Mouse (Mus musculus) liver, embryonic 13.5 days (tissue): ENCODE measurements around the gene Fmo2. TPM values are rescaled to one million over a fixed set of nuclear protein-coding genes. Genes with fewer than 3 reads are reported as not detected.

Experiments
- ATAC-seq: fragments of 200-750 bp; cut with Nextera tagmentation; 2 replicates; pipeline ENCODE4 v1.8.0; 2017; ENCODE audit warnings: low read depth, mild to moderate bottlenecking, moderate number of reproducible peaks, moderate library complexity
- DNase-seq: peaks from one replicate; pipeline ENCODE4 v3.0.0; 2022
- H3K27ac ChIP-seq: fragments of 300-500 bp; sonication (generic); 2 replicates; pipeline ENCODE4 v1.5.1; 2015; ENCODE audit warnings: moderate library complexity, mild to moderate bottlenecking, inconsistent platforms
- H3K27me3 ChIP-seq: fragments of 300-500 bp; sonication (generic); 2 replicates; pipeline ENCODE4 v1.6.1; 2015; ENCODE audit warnings: mild to moderate bottlenecking, inconsistent platforms
- H3K36me3 ChIP-seq: fragments of 300-500 bp; sonication (generic); 2 replicates; pipeline ENCODE4 v1.6.1; 2015; ENCODE audit warnings: mild to moderate bottlenecking, inconsistent platforms
- H3K4me1 ChIP-seq: fragments of 300-500 bp; sonication (generic); replicated peaks from 2 replicates; pipeline ENCODE4 v1.6.1; 2015; ENCODE audit warnings: inconsistent platforms
- H3K4me2 ChIP-seq: fragments of 300-500 bp; sonication (generic); 2 replicates; pipeline ENCODE4 v1.6.1; 2015; ENCODE audit warnings: inconsistent platforms, mild to moderate bottlenecking, moderate library complexity
- H3K4me3 ChIP-seq: fragments of 300-500 bp; sonication (generic); replicated peaks from 2 replicates; pipeline ENCODE4 v1.5.1; 2015; ENCODE audit warnings: mild to moderate bottlenecking, inconsistent platforms
- H3K9ac ChIP-seq: fragments of 300-500 bp; sonication (generic); 2 replicates; pipeline ENCODE4 v1.6.1; 2015; ENCODE audit warnings: mild to moderate bottlenecking, inconsistent platforms
- H3K9me3 ChIP-seq: fragments of 300-500 bp; sonication (generic); replicated peaks from 2 replicates; pipeline ENCODE4 v1.6.1; 2016; ENCODE audit warnings: inconsistent platforms
- WGBS: fragments of 180-500 bp; shearing (Covaris S2); methylation state at CpG from one replicate; pipeline ENCODE4 v1.1.7; 2015; ENCODE audit not compliant: insufficient replicate concordance; 5-methylcytosine and 5-hydroxymethylcytosine counted together
- polyA plus RNA-seq: library from polyadenylated mRNA; unstranded; fragments of >200 nt; fragmentation: Nextera tagmentation; extraction: Ambion mirVana; gene quantifications from 2 replicates; pipeline ENCODE4 v1.2.1, GENCODE M21; 2015

Fmo2 gene
- polyA plus RNA-seq, 1 experiment from 2014 or later, result 0.29 TPM

- H3K9ac ChIP-seq, result no peak overlapping the region
- no peaks in the 10 kb centered on the region for H3K36me3 ChIP-seq
- no peaks in the 10 kb centered on the region for H3K27me3 ChIP-seq
- H3K4me3 ChIP-seq, result no peak overlapping the region
- no peak overlapping the region for H3K4me2 ChIP-seq
- ATAC-seq (no peak), DNase-seq (no peak)
- no peak overlapping the region for H3K27ac ChIP-seq
- no peaks in the 10 kb centered on the region for H3K4me1 ChIP-seq
- H3K9me3 ChIP-seq, result no peaks in the 10 kb centered on the region
- WGBS, result 50% methylated on average over 4 of the region's 4 CpGs
Observed at GRCm38 (mm10) chr1:162931310-162931875, 32.9 kb upstream of the Fmo2 start.

DNA sequence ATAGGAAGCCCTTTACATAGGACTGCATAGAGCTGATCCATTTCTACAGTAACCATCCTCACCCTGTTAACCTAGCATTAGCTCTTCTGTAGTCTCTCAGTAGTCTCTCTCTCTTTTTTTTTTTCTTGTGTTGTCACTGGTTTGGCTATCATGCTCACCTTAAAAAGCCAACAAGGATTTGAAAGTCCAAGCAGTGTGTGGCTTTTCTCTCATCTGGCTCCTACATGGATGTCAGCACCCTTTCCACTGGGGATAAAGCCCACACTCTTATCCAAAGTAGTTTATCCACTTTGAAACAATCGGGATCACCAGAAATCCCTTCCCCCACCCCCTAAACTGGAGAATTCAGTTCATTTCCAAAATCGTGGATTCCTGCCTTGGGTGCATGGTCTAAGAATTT lies 32.1 kb upstream of the Fmo2 start:
- no peak overlapping the region for H3K4me2 ChIP-seq
- DNase-seq (no peak), ATAC-seq (no peak)
- H3K9ac ChIP-seq, result no peak overlapping the region
- H3K36me3 ChIP-seq, result no peaks in the 10 kb centered on the region
- H3K9me3 ChIP-seq, result no peaks in the 10 kb centered on the region
- H3K4me1 ChIP-seq, result no peaks in the 10 kb centered on the region
- 42% methylated on average over 2 of the region's 2 CpGs for WGBS
- H3K27me3 ChIP-seq, result no peaks in the 10 kb centered on the region
- no peak overlapping the region for H3K27ac ChIP-seq
- no peak overlapping the region for H3K4me3 ChIP-seq

- DNase-seq, result no peak
- H3K4me1 ChIP-seq, result no peaks in the 10 kb centered on the region
- H3K9ac ChIP-seq, result no peak overlapping the region
- no peak overlapping the region for H3K4me2 ChIP-seq
- H3K27ac ChIP-seq, result no peak overlapping the region
- no peaks in the 10 kb centered on the region for H3K27me3 ChIP-seq
- no peaks in the 10 kb centered on the region for H3K36me3 ChIP-seq
- 61% methylated on average over 3 of the region's 3 CpGs for WGBS
- H3K4me3 ChIP-seq, result no peak overlapping the region
- no peak for ATAC-seq
- no peaks in the 10 kb centered on the region for H3K9me3 ChIP-seq
Observed at GRCm38 (mm10) chr1:162929146-162929545, 30.6 kb upstream of the Fmo2 start.

DNA sequence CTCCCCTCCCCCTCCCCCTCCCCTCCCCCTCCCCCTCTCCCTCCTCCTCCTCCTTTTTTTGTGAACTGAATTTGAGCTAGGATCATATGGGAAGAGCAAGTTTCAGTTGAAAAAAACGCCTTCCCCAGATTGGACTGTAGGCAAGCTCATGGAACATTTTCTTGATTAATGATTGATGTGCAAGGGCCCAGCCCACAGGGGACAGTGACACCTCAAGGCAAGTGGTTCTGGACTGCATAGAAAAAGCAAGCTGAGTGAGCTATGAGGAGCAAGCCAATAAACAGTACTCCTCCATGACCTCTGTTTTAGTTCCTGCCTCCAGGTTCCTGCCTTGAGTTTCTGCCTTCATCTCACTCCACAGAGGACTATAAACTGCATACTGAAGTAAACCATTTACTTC lies 26.6 kb upstream of the Fmo2 start:
- H3K4me2 ChIP-seq, result no peak overlapping the region
- no peaks in the 10 kb centered on the region for H3K36me3 ChIP-seq
- no peaks in the 10 kb centered on the region for H3K9me3 ChIP-seq
- H3K4me1 ChIP-seq, result no peaks in the 10 kb centered on the region
- H3K27ac ChIP-seq, result no peak overlapping the region
- 17% methylated on average over 1 of the region's 1 CpGs for WGBS
- H3K27me3 ChIP-seq, result no peaks in the 10 kb centered on the region
- no peak overlapping the region for H3K4me3 ChIP-seq
- H3K9ac ChIP-seq, result no peak overlapping the region
- ATAC-seq (no peak), DNase-seq (no peak)

DNA sequence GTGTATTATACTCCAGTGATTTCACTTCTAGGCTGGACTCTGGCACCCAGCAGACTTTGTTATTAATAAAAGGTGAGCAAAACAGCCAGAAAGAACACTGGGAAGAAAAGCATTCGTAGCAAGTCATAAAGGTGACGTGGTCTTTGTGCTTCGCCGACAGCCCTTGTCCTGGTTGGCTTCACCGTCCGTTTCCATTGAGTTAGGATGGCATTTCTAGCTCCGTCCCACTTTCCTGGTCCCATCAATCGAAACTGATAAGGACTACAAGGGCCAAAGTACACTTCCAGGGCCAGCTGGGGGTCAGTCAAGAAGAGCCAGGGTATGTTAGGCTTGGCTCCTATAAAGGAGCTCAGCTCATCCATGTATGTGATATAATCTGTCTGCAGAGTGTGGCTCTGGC lies 18.1 kb upstream of the Fmo2 start:
- DNase-seq, result no peak
- WGBS, result 61% methylated on average over 8 of the region's 8 CpGs
- H3K36me3 ChIP-seq, result no peaks in the 10 kb centered on the region
- no peak for ATAC-seq
- no peaks in the 10 kb centered on the region for H3K4me1 ChIP-seq
- no peaks in the 10 kb centered on the region for H3K9me3 ChIP-seq
- H3K4me2 ChIP-seq, result no peak overlapping the region
- H3K27me3 ChIP-seq, result no peaks in the 10 kb centered on the region
- no peak overlapping the region for H3K27ac ChIP-seq
- no peak overlapping the region for H3K4me3 ChIP-seq
- H3K9ac ChIP-seq, result no peak overlapping the region

GRCm38 (mm10) chr1:162914932-162915556 lies 16.5 kb upstream of the Fmo2 start:
- H3K36me3 ChIP-seq, result no peaks in the 10 kb centered on the region
- H3K9me3 ChIP-seq, result no peaks in the 10 kb centered on the region
- no peak for DNase-seq
- WGBS, result 62% methylated on average over 4 of the region's 4 CpGs
- no peak overlapping the region for H3K27ac ChIP-seq
- H3K4me1 ChIP-seq, result no peaks in the 10 kb centered on the region
- H3K9ac ChIP-seq, result no peak overlapping the region
- ATAC-seq, result no peak
- no peak overlapping the region for H3K4me3 ChIP-seq
- no peaks in the 10 kb centered on the region for H3K27me3 ChIP-seq
- no peak overlapping the region for H3K4me2 ChIP-seq

- Histone ChIP-seq H3K27ac (no peak overlapping the region), H3K36me3 (no peaks in the 10 kb centered on the region), H3K4me2 (no peak overlapping the region), H3K9ac (no peak overlapping the region), H3K4me1 (no peaks in the 10 kb centered on the region), H3K27me3 (no peaks in the 10 kb centered on the region), H3K9me3 (no peaks in the 10 kb centered on the region), H3K4me3 (no peak overlapping the region)
- ATAC-seq, result no peak
- no peak for DNase-seq
Observed at GRCm38 (mm10) chr1:162912085-162912484, 13.6 kb upstream of the Fmo2 start.

GRCm38 (mm10) chr1:162901879-162902278 lies 3.4 kb upstream of the Fmo2 start:
- Histone ChIP-seq H3K9ac (no peak overlapping the region), H3K9me3 (no peaks in the 10 kb centered on the region), H3K36me3 (no peaks in the 10 kb centered on the region), H3K4me3 (no peak overlapping the region), H3K27ac (no peak overlapping the region), H3K27me3 (no peaks in the 10 kb centered on the region), H3K4me2 (no peak overlapping the region), H3K4me1 (no peaks in the 10 kb centered on the region)
- ATAC-seq (no peak), DNase-seq (no peak)
- 69% methylated on average over 4 of the region's 4 CpGs for WGBS

GRCm38 (mm10) chr1:162895900-162896299 lies 2.6 kb downstream of the Fmo2 start:
- DNase-seq (peak; percentile 20), ATAC-seq (no peak)
- no peak overlapping the region for H3K9ac ChIP-seq
- no peak overlapping the region for H3K4me3 ChIP-seq
- no peak overlapping the region for H3K27ac ChIP-seq
- H3K9me3 ChIP-seq, result no peaks in the 10 kb centered on the region
- H3K4me1 ChIP-seq, result no peaks in the 10 kb centered on the region
- no peak overlapping the region for H3K4me2 ChIP-seq
- WGBS, result 39% methylated on average over 6 of the region's 6 CpGs
- H3K27me3 ChIP-seq, result no peaks in the 10 kb centered on the region
- no peaks in the 10 kb centered on the region for H3K36me3 ChIP-seq

DNA sequence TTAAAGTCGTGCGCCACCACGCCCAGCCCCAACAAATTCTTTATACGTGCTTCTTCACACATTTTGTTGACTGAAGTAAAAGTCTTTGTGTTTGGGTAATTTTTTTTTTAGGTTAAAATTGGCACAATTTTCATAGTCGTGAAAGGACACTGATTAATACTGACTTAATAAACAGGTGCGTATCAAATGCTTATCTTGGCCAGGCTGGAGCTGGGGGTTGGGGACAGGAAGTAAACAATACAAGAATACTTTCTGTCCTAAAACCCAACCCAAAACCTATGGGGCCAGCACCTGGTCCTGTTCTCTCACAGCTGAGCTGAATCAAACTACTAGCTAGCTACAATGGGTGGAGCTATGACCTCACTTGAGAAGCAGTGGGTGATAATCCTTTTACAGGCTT lies 5.5 kb downstream of the Fmo2 start:
- no peaks in the 10 kb centered on the region for H3K27me3 ChIP-seq
- no peaks in the 10 kb centered on the region for H3K36me3 ChIP-seq
- H3K4me3 ChIP-seq, result no peak overlapping the region
- H3K4me1 ChIP-seq, result no peaks in the 10 kb centered on the region
- H3K27ac ChIP-seq, result no peak overlapping the region
- no peak for DNase-seq
- 72% methylated on average over 6 of the region's 6 CpGs for WGBS
- H3K4me2 ChIP-seq, result no peak overlapping the region
- no peak for ATAC-seq
- H3K9ac ChIP-seq, result no peak overlapping the region
- H3K9me3 ChIP-seq, result no peaks in the 10 kb centered on the region

GRCm38 (mm10) chr1:162891980-162892451 lies 6.5 kb downstream of the Fmo2 start:
- peak; percentile 55; the same call in 1 of the 2 replicates for ATAC-seq
- Histone ChIP-seq H3K27ac (no peak overlapping the region), H3K36me3 (no peaks in the 10 kb centered on the region), H3K4me3 (no peak overlapping the region), H3K27me3 (no peaks in the 10 kb centered on the region), H3K4me1 (no peaks in the 10 kb centered on the region), H3K9ac (no peak overlapping the region), H3K9me3 (no peaks in the 10 kb centered on the region), H3K4me2 (no peak overlapping the region)
- 33% methylated on average over 6 of the region's 6 CpGs for WGBS
- DNase-seq, result no peak

GRCm38 (mm10) chr1:162888646-162889045 lies 9.9 kb downstream of the Fmo2 start:
- Histone ChIP-seq H3K4me1 (no peaks in the 10 kb centered on the region), H3K4me2 (no peak overlapping the region), H3K36me3 (no peaks in the 10 kb centered on the region), H3K9me3 (no peaks in the 10 kb centered on the region), H3K27me3 (no peaks in the 10 kb centered on the region), H3K9ac (no peak overlapping the region), H3K27ac (no peak overlapping the region), H3K4me3 (no peak overlapping the region)
- WGBS, result 77% methylated on average over 12 of the region's 12 CpGs
- DNase-seq (no peak), ATAC-seq (no peak)
